Mouse (Mus musculus): ENCODE results near the gene Degs2.
"Not testable (repeated sequence)": the region's sequence is repeated elsewhere in the genome, so short reads cannot be mapped to it uniquely, and the experiment has no call there.

Degs2 gene

GRCm38 (mm10) chr12:108702185-108702584, at the start of gene Degs2:
Gene Degs2, minus strand, starts transcription at chr12:108702315.
- no peak for DNase-seq (ENCODE audit: low read depth, low spot score)

GRCm38 (mm10) chr12:108751790-108752189, 49.7 kb upstream of the Degs2 start:
- DNase-seq (ENCODE audit: low read depth, low spot score) = no peak

GRCm38 (mm10) chr12:108750226-108750625, 48.1 kb upstream of the Degs2 start:
- DNase-seq (ENCODE audit: low read depth, low spot score) = no peak

- no peak for DNase-seq (ENCODE audit: low read depth, low spot score)
Observed at GRCm38 (mm10) chr12:108749454-108749853, 47.3 kb upstream of the Degs2 start.

GRCm38 (mm10) chr12:108749019-108749418, 46.9 kb upstream of the Degs2 start:
- no peak for DNase-seq (ENCODE audit: low read depth, low spot score)

GRCm38 (mm10) chr12:108745990-108746389, 43.9 kb upstream of the Degs2 start:
- DNase-seq (ENCODE audit: low read depth, low spot score) = no peak

GRCm38 (mm10) chr12:108742241-108742640, 40.1 kb upstream of the Degs2 start:
- no peak for DNase-seq (ENCODE audit: low read depth, low spot score)

GRCm38 (mm10) chr12:108741472-108741871, 39.4 kb upstream of the Degs2 start:
- DNase-seq (ENCODE audit: low read depth, low spot score) = no peak

GRCm38 (mm10) chr12:108738745-108739144, 36.6 kb upstream of the Degs2 start:
- DNase-seq (ENCODE audit: low read depth, low spot score) = no peak

- no peak for DNase-seq (ENCODE audit: low read depth, low spot score)
Observed at GRCm38 (mm10) chr12:108737838-108738237, 35.7 kb upstream of the Degs2 start.

- no peak for DNase-seq (ENCODE audit: low read depth, low spot score)
Observed at GRCm38 (mm10) chr12:108734386-108734785, 32.3 kb upstream of the Degs2 start.

- no peak for DNase-seq (ENCODE audit: low read depth, low spot score)
Observed at GRCm38 (mm10) chr12:108723841-108724240, 21.7 kb upstream of the Degs2 start.

GRCm38 (mm10) chr12:108722464-108722863, 20.3 kb upstream of the Degs2 start:
- DNase-seq (ENCODE audit: low read depth, low spot score) = no peak

GRCm38 (mm10) chr12:108718485-108718884, 16.4 kb upstream of the Degs2 start:
- DNase-seq (ENCODE audit: low read depth, low spot score) = no peak

GRCm38 (mm10) chr12:108715854-108716253, 13.7 kb upstream of the Degs2 start:
- no peak for DNase-seq (ENCODE audit: low read depth, low spot score)

- DNase-seq (ENCODE audit: low read depth, low spot score) = not testable (repeated sequence)
Observed at GRCm38 (mm10) chr12:108713972-108714371, 11.9 kb upstream of the Degs2 start.

- no peak for DNase-seq (ENCODE audit: low read depth, low spot score)
Observed at GRCm38 (mm10) chr12:108712481-108712880, 10.4 kb upstream of the Degs2 start.

GRCm38 (mm10) chr12:108710861-108711615, 8.9 kb upstream of the Degs2 start:
- no peak for DNase-seq (ENCODE audit: low read depth, low spot score)

- no peak for DNase-seq (ENCODE audit: low read depth, low spot score)
Observed at GRCm38 (mm10) chr12:108709964-108710765, 8.1 kb upstream of the Degs2 start.

- no peak for DNase-seq (ENCODE audit: low read depth, low spot score)
Observed at GRCm38 (mm10) chr12:108709386-108709785, 7.3 kb upstream of the Degs2 start.

GRCm38 (mm10) chr12:108706129-108706528, 4.0 kb upstream of the Degs2 start:
- DNase-seq (ENCODE audit: low read depth, low spot score) = peak; percentile 23

- no peak for DNase-seq (ENCODE audit: low read depth, low spot score)
Observed at GRCm38 (mm10) chr12:108705486-108705885, 3.4 kb upstream of the Degs2 start.

- no peak for DNase-seq (ENCODE audit: low read depth, low spot score)
Observed at GRCm38 (mm10) chr12:108701221-108701620, 894 bp downstream of the Degs2 start.

Data from brain, adult 2 months (tissue).